Mouse (Mus musculus): Measurements from ENCODE around the gene Pcf11. TPM values are rescaled to one million over a fixed set of nuclear protein-coding genes. Genes with fewer than 3 reads are reported as not detected.

Pcf11 gene
- polyA plus RNA-seq (2014; fragmentation: Nextera tagmentation; extraction: Ambion mirVana): 14.1 and 15.7 TPM in 2 replicates

GRCm38 (mm10) chr7:92669507-92670471, at the start of gene Pcf11:
TSS of gene Pcf11 (minus strand) at chr7:92669934.
- H3K9ac ChIP-seq (ENCODE audit: low read depth, low read length): peak within 1 kb of the TSS; percentile 99
- H3K4me1 ChIP-seq (ENCODE audit: control insufficient read depth, insufficient read depth, low read length): peaks cover 13% of the 10 kb centered on the region
- H3K36me3 ChIP-seq (ENCODE audit: control insufficient read depth, insufficient read depth, low read length): no peaks in the 10 kb centered on the region
- no peaks in the 10 kb centered on the region for H3K27me3 ChIP-seq (ENCODE audit: control insufficient read depth, insufficient read depth, low read length)
- peak within 1 kb of the TSS; percentile 98 for H3K4me3 ChIP-seq (ENCODE audit: low read depth, low read length)
- under 1% methylated on average over 87 of the region's 88 CpGs for WGBS (ENCODE audit: insufficient replicate concordance)
- H3K9me3 ChIP-seq (replicated peaks; ENCODE audit: control insufficient read depth, low read length): no peaks in the 10 kb centered on the region
- ATAC-seq (replicated peaks; ENCODE audit: insufficient number of reproducible peaks, low FRiP score, low TSS enrichment): peak; percentile 98
- H3K27ac ChIP-seq (ENCODE audit: low read depth, low read length): peak within 1 kb of the TSS; percentile 97
- H3K4me2 ChIP-seq: peak within 1 kb of the TSS; percentile 72

GRCm38 (mm10) chr7:92715055-92715454, 45.3 kb upstream of the Pcf11 start:
- Histone ChIP-seq H3K4me2 (no peak overlapping the region), H3K27ac (ENCODE audit: low read depth, low read length) (no peak overlapping the region), H3K9ac (ENCODE audit: low read depth, low read length) (no peak overlapping the region), H3K36me3 (ENCODE audit: control insufficient read depth, insufficient read depth, low read length) (no peaks in the 10 kb centered on the region), H3K9me3 (replicated peaks; ENCODE audit: control insufficient read depth, low read length) (no peaks in the 10 kb centered on the region), H3K4me3 (ENCODE audit: low read depth, low read length) (no peak overlapping the region), H3K27me3 (ENCODE audit: control insufficient read depth, insufficient read depth, low read length) (no peaks in the 10 kb centered on the region), H3K4me1 (ENCODE audit: control insufficient read depth, insufficient read depth, low read length) (no peaks in the 10 kb centered on the region)
- WGBS (ENCODE audit: insufficient replicate concordance): 87% methylated on average over 1 of the region's 1 CpGs
- ATAC-seq (replicated peaks; ENCODE audit: insufficient number of reproducible peaks, low FRiP score, low TSS enrichment): no peak

GRCm38 (mm10) chr7:92711593-92711992, 41.9 kb upstream of the Pcf11 start:
- H3K9me3 ChIP-seq (replicated peaks; ENCODE audit: control insufficient read depth, low read length): no peaks in the 10 kb centered on the region
- no peak overlapping the region for H3K4me2 ChIP-seq
- no peak overlapping the region for H3K4me3 ChIP-seq (ENCODE audit: low read depth, low read length)
- 80% methylated on average over 3 of the region's 3 CpGs for WGBS (ENCODE audit: insufficient replicate concordance)
- ATAC-seq (replicated peaks; ENCODE audit: insufficient number of reproducible peaks, low FRiP score, low TSS enrichment): no peak
- no peak overlapping the region for H3K27ac ChIP-seq (ENCODE audit: low read depth, low read length)
- H3K27me3 ChIP-seq (ENCODE audit: control insufficient read depth, insufficient read depth, low read length): no peaks in the 10 kb centered on the region
- no peaks in the 10 kb centered on the region for H3K36me3 ChIP-seq (ENCODE audit: control insufficient read depth, insufficient read depth, low read length)
- no peaks in the 10 kb centered on the region for H3K4me1 ChIP-seq (ENCODE audit: control insufficient read depth, insufficient read depth, low read length)
- H3K9ac ChIP-seq (ENCODE audit: low read depth, low read length): no peak overlapping the region

GRCm38 (mm10) chr7:92709573-92709972, 39.8 kb upstream of the Pcf11 start:
- no peak overlapping the region for H3K9ac ChIP-seq (ENCODE audit: low read depth, low read length)
- H3K27ac ChIP-seq (ENCODE audit: low read depth, low read length): no peak overlapping the region
- no peaks in the 10 kb centered on the region for H3K36me3 ChIP-seq (ENCODE audit: control insufficient read depth, insufficient read depth, low read length)
- no peaks in the 10 kb centered on the region for H3K9me3 ChIP-seq (replicated peaks; ENCODE audit: control insufficient read depth, low read length)
- no peak overlapping the region for H3K4me2 ChIP-seq
- H3K4me1 ChIP-seq (ENCODE audit: control insufficient read depth, insufficient read depth, low read length): no peaks in the 10 kb centered on the region
- 25% methylated on average over 2 of the region's 2 CpGs for WGBS (ENCODE audit: insufficient replicate concordance)
- H3K27me3 ChIP-seq (ENCODE audit: control insufficient read depth, insufficient read depth, low read length): no peaks in the 10 kb centered on the region
- no peak for ATAC-seq (replicated peaks; ENCODE audit: insufficient number of reproducible peaks, low FRiP score, low TSS enrichment)
- no peak overlapping the region for H3K4me3 ChIP-seq (ENCODE audit: low read depth, low read length)

- Histone ChIP-seq H3K4me3 (ENCODE audit: low read depth, low read length) (peak overlapping the region; percentile 18; the same call in 1 of the 2 replicates), H3K27me3 (ENCODE audit: control insufficient read depth, insufficient read depth, low read length) (no peaks in the 10 kb centered on the region), H3K4me2 (peak overlapping the region; percentile 63), H3K9me3 (replicated peaks; ENCODE audit: control insufficient read depth, low read length) (no peaks in the 10 kb centered on the region), H3K36me3 (ENCODE audit: control insufficient read depth, insufficient read depth, low read length) (no peaks in the 10 kb centered on the region), H3K27ac (ENCODE audit: low read depth, low read length) (no peak overlapping the region), H3K9ac (ENCODE audit: low read depth, low read length) (no peak overlapping the region), H3K4me1 (ENCODE audit: control insufficient read depth, insufficient read depth, low read length) (no peaks in the 10 kb centered on the region)
- ATAC-seq (replicated peaks; ENCODE audit: insufficient number of reproducible peaks, low FRiP score, low TSS enrichment): no peak
- 50% methylated on average over 12 of the region's 12 CpGs for WGBS (ENCODE audit: insufficient replicate concordance)
These were observed 37.0 kb upstream of the Pcf11 start for GRCm38 (mm10) chr7:92706711-92707110.

- Histone ChIP-seq H3K4me1 (ENCODE audit: control insufficient read depth, insufficient read depth, low read length) (no peaks in the 10 kb centered on the region), H3K9me3 (replicated peaks; ENCODE audit: control insufficient read depth, low read length) (no peaks in the 10 kb centered on the region), H3K9ac (ENCODE audit: low read depth, low read length) (no peak overlapping the region), H3K4me3 (ENCODE audit: low read depth, low read length) (no peak overlapping the region), H3K27me3 (ENCODE audit: control insufficient read depth, insufficient read depth, low read length) (no peaks in the 10 kb centered on the region), H3K4me2 (no peak overlapping the region), H3K36me3 (ENCODE audit: control insufficient read depth, insufficient read depth, low read length) (no peaks in the 10 kb centered on the region), H3K27ac (ENCODE audit: low read depth, low read length) (no peak overlapping the region)
- ATAC-seq (replicated peaks; ENCODE audit: insufficient number of reproducible peaks, low FRiP score, low TSS enrichment): no peak
- WGBS (ENCODE audit: insufficient replicate concordance): 68% methylated on average over 2 of the region's 2 CpGs
These were observed 35.8 kb upstream of the Pcf11 start for GRCm38 (mm10) chr7:92705534-92705933.

GRCm38 (mm10) chr7:92703661-92704060, 33.9 kb upstream of the Pcf11 start:
- H3K9ac ChIP-seq (ENCODE audit: low read depth, low read length): no peak overlapping the region
- WGBS (ENCODE audit: insufficient replicate concordance): 73% methylated on average over 1 of the region's 1 CpGs
- H3K4me2 ChIP-seq: no peak overlapping the region
- H3K4me3 ChIP-seq (ENCODE audit: low read depth, low read length): no peak overlapping the region
- no peaks in the 10 kb centered on the region for H3K4me1 ChIP-seq (ENCODE audit: control insufficient read depth, insufficient read depth, low read length)
- no peaks in the 10 kb centered on the region for H3K36me3 ChIP-seq (ENCODE audit: control insufficient read depth, insufficient read depth, low read length)
- ATAC-seq (replicated peaks; ENCODE audit: insufficient number of reproducible peaks, low FRiP score, low TSS enrichment): no peak
- H3K9me3 ChIP-seq (replicated peaks; ENCODE audit: control insufficient read depth, low read length): no peaks in the 10 kb centered on the region
- no peaks in the 10 kb centered on the region for H3K27me3 ChIP-seq (ENCODE audit: control insufficient read depth, insufficient read depth, low read length)
- H3K27ac ChIP-seq (ENCODE audit: low read depth, low read length): no peak overlapping the region

- Histone ChIP-seq H3K36me3 (ENCODE audit: control insufficient read depth, insufficient read depth, low read length) (no peaks in the 10 kb centered on the region), H3K4me1 (ENCODE audit: control insufficient read depth, insufficient read depth, low read length) (no peaks in the 10 kb centered on the region), H3K27ac (ENCODE audit: low read depth, low read length) (no peak overlapping the region), H3K9ac (ENCODE audit: low read depth, low read length) (no peak overlapping the region), H3K4me3 (ENCODE audit: low read depth, low read length) (no peak overlapping the region), H3K27me3 (ENCODE audit: control insufficient read depth, insufficient read depth, low read length) (no peaks in the 10 kb centered on the region), H3K9me3 (replicated peaks; ENCODE audit: control insufficient read depth, low read length) (no peaks in the 10 kb centered on the region), H3K4me2 (no peak overlapping the region)
- no peak; the same call in 1 of the 2 replicates for ATAC-seq (replicated peaks; ENCODE audit: insufficient number of reproducible peaks, low FRiP score, low TSS enrichment)
- WGBS (ENCODE audit: insufficient replicate concordance): 61% methylated on average over 5 of the region's 5 CpGs
These were observed 29.0 kb upstream of the Pcf11 start for GRCm38 (mm10) chr7:92698770-92699169.

Measured in heart, embryonic 11.5 days (tissue).